Mouse (Mus musculus): Measurements from ENCODE around the gene Dolk. TPM values are rescaled to one million over a fixed set of nuclear protein-coding genes. Genes with fewer than 3 reads are reported as not detected.

The Dolk gene
- polyA plus RNA-seq (2011; ENCODE audit: insufficient read length, low read depth, missing spikeins): 20.0 and 20.7 TPM in 2 replicates

DNA sequence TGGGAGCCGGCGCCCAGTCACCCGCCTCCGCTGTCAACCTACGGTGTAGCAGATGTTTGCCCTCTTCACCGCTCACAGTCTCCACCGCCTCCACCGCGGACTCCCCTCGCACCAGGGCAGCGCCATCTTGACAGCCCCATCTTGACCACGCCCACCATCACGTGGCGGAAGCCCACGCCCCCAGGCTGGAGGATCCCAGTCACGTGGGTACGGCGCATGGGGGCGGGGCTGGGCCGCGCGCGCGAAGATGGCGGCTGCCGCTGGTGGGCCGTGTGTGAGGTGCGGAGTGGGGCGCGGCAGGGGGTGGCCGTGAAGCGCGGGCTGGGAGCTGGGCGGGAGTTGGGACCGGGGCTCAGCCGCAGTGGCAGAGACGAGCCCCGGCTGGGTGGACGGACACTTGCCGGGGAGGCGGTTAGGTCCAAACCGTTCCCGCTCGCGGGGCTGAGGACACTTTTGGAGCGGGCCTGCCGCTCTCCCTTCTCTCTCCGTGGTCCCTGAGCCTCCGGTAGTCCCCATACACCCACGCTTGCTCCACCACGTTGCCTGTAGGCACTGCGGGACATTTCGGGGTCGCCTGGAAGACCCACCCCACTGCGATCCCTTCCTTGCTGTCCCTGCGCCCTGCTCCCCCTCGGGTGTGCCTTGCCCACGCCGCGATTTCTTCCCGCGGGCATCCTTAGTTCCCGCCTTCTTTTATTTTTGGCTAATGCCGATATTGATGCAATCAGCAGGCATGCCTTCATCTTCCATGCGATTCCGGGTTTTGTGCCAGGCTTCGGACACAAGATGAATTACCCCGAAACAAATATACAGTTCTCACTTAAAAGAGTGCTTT is at the start of gene Dolk, which contains the start of gene Nup188:
Gene Dolk (minus strand): TSS at position 143 of the 835 bp plus-strand sequence.
Gene Nup188 (plus strand): TSS at position 206 of the 835 bp plus-strand sequence.
- H3K4me1 ChIP-seq (ENCODE audit: control insufficient read depth, insufficient read depth, low read length): no peaks in the 10 kb centered on the region
- peak; percentile 92; the same call in 1 of the 2 replicates for TF ChIP-seq POLR2A (IDR thresholded peaks at IDR 0.05; ENCODE audit: low read depth, low read length)
- no peak for TF ChIP-seq CTCF (IDR thresholded peaks at IDR 0.05; ENCODE audit: borderline replicate concordance, insufficient read depth, low read length)
- 0 out of 2 replicates have a peak within 1 kb of the TSS, but pooled peaks have one; percentile 29 for H3K27ac ChIP-seq (ENCODE audit: insufficient read depth, low read length)
- H3K4me3 ChIP-seq (ENCODE audit: insufficient read depth, low read length): peak within 1 kb of the TSS; percentile 96

GRCm38 (mm10) chr2:30335324-30335723 is 49.2 kb upstream of the Dolk start:
- Histone ChIP-seq H3K27ac (ENCODE audit: insufficient read depth, low read length) (no peak overlapping the region), H3K4me3 (ENCODE audit: insufficient read depth, low read length) (no peak overlapping the region), H3K4me1 (ENCODE audit: control insufficient read depth, insufficient read depth, low read length) (no peaks in the 10 kb centered on the region)
- TF ChIP-seq CTCF (IDR thresholded peaks at IDR 0.05; ENCODE audit: borderline replicate concordance, insufficient read depth, low read length) (no peak), POLR2A (IDR thresholded peaks at IDR 0.05; ENCODE audit: low read depth, low read length) (no peak)

DNA sequence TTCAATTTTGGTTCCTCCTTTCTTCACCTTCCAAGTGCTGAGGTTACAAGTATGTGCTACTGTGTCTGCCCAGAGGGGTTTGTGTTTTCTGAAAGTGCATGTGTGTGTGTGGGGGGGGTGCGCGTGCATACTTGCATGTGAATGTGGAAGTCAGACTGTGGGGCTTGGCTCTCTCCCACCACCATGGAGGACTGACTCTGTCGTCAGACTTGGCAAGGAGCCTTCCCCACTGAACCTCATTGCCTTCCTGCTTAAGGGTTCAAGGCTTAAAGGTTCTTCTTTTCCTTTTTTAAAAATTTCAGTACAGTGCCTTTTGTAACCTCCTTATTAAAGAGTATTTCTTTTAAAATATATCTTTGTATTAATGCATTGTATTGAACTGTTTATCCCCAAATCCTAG is 42.7 kb upstream of the Dolk start:
- H3K27ac ChIP-seq (ENCODE audit: insufficient read depth, low read length): no peak overlapping the region
- TF ChIP-seq POLR2A (IDR thresholded peaks at IDR 0.05; ENCODE audit: low read depth, low read length) (no peak), CTCF (IDR thresholded peaks at IDR 0.05; ENCODE audit: borderline replicate concordance, insufficient read depth, low read length) (no peak)
- H3K4me3 ChIP-seq (ENCODE audit: insufficient read depth, low read length): no peak overlapping the region
- no peaks in the 10 kb centered on the region for H3K4me1 ChIP-seq (ENCODE audit: control insufficient read depth, insufficient read depth, low read length)

DNA sequence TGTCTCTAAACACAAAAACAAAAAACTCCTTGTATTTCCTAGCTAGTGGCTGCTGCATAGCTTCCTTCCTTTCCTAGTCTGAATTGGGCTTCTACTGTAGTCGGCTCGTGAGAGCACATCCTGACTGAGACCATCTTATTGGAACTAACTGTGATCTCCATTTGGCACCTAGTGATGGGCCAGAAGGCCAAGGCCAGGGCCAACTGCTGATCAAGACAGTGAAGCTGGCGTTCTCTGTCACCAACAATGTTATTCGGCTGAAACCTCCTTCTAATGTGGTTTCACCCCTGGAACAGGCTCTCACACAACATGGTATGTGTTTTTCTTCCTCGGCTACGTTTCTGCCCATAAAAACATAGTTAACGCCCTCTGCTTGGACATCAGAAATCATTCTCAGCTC is 41.1 kb upstream of the Dolk start:
- Histone ChIP-seq H3K4me1 (ENCODE audit: control insufficient read depth, insufficient read depth, low read length) (peaks cover 4% of the 10 kb centered on the region; the same call in 1 of the 2 replicates), H3K27ac (ENCODE audit: insufficient read depth, low read length) (no peak overlapping the region)
- TF ChIP-seq POLR2A (IDR thresholded peaks at IDR 0.05; ENCODE audit: low read depth, low read length) (no peak), CTCF (IDR thresholded peaks at IDR 0.05; ENCODE audit: borderline replicate concordance, insufficient read depth, low read length) (no peak)

DNA sequence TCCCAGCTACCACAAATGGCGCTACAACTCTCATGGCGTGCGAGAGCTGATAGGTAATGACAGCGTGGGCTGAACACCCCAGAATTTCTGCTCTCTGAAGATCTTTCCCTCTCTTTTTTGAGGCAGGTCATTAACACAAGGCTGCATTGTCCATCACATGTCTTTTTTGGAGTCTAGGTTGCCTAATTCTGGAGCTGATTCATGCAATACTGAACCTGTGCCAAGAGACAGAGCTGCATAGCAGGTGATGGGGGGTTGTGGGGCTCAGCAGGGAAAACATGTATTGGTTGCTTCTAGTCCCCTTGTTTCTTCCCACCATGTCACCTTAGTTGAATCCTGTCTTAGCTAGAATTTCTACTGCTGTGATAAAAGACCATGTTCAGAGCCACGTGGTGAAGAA is 39.2 kb upstream of the Dolk start:
- no peak overlapping the region for H3K4me3 ChIP-seq (ENCODE audit: insufficient read depth, low read length)
- peaks cover 4% of the 10 kb centered on the region; the same call in 1 of the 2 replicates for H3K4me1 ChIP-seq (ENCODE audit: control insufficient read depth, insufficient read depth, low read length)
- TF ChIP-seq CTCF (IDR thresholded peaks at IDR 0.05; ENCODE audit: borderline replicate concordance, insufficient read depth, low read length): no peak
- TF ChIP-seq POLR2A (IDR thresholded peaks at IDR 0.05; ENCODE audit: low read depth, low read length): no peak
- no peak overlapping the region for H3K27ac ChIP-seq (ENCODE audit: insufficient read depth, low read length)

More for the DNA sequence above, 41.1 kb upstream of the Dolk start:
- no peak overlapping the region for H3K4me3 ChIP-seq (ENCODE audit: insufficient read depth, low read length)

DNA sequence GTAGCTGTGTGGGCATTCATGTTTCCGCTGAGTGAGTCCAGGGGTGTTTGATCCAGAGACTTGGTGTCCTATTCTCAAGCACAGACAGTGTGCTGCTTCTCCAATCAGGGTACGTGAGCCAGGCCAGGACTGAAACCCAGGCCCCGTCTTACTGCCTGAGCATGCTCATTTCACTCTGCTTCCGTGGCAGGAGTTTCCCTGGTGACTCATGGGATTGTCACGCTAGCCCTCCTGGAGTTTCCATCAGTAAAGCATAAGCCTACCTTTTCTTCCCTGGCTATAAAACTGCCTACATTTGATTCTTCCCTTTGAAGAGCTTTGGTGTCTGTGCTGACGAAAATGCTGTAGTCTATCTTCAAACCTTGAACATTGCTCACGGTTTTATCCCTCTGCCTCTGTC is 37.0 kb upstream of the Dolk start:
- Histone ChIP-seq H3K27ac (ENCODE audit: insufficient read depth, low read length) (peak overlapping the region; percentile 44; the same call in 1 of the 2 replicates), H3K4me1 (ENCODE audit: control insufficient read depth, insufficient read depth, low read length) (peaks cover 4% of the 10 kb centered on the region; the same call in 1 of the 2 replicates), H3K4me3 (ENCODE audit: insufficient read depth, low read length) (no peak overlapping the region)
- TF ChIP-seq POLR2A (IDR thresholded peaks at IDR 0.05; ENCODE audit: low read depth, low read length) (no peak; the same call in 1 of the 2 replicates), CTCF (IDR thresholded peaks at IDR 0.05; ENCODE audit: borderline replicate concordance, insufficient read depth, low read length) (no peak)

GRCm38 (mm10) chr2:30319260-30319659 is 33.1 kb upstream of the Dolk start:
- Histone ChIP-seq H3K4me1 (ENCODE audit: control insufficient read depth, insufficient read depth, low read length) (peaks cover 4% of the 10 kb centered on the region; the same call in 1 of the 2 replicates), H3K27ac (ENCODE audit: insufficient read depth, low read length) (no peak overlapping the region), H3K4me3 (ENCODE audit: insufficient read depth, low read length) (no peak overlapping the region)
- no peak for TF ChIP-seq POLR2A (IDR thresholded peaks at IDR 0.05; ENCODE audit: low read depth, low read length)
- no peak for TF ChIP-seq CTCF (IDR thresholded peaks at IDR 0.05; ENCODE audit: borderline replicate concordance, insufficient read depth, low read length)

GRCm38 (mm10) chr2:30316955-30317354 is 30.8 kb upstream of the Dolk start:
- TF ChIP-seq CTCF (IDR thresholded peaks at IDR 0.05; ENCODE audit: borderline replicate concordance, insufficient read depth, low read length): no peak
- no peak for TF ChIP-seq POLR2A (IDR thresholded peaks at IDR 0.05; ENCODE audit: low read depth, low read length)
- Histone ChIP-seq H3K4me1 (ENCODE audit: control insufficient read depth, insufficient read depth, low read length) (no peaks in the 10 kb centered on the region), H3K4me3 (ENCODE audit: insufficient read depth, low read length) (no peak overlapping the region), H3K27ac (ENCODE audit: insufficient read depth, low read length) (no peak overlapping the region)

GRCm38 (mm10) chr2:30316136-30316535 is 30.0 kb upstream of the Dolk start:
- Histone ChIP-seq H3K27ac (ENCODE audit: insufficient read depth, low read length) (no peak overlapping the region), H3K4me3 (ENCODE audit: insufficient read depth, low read length) (no peak overlapping the region), H3K4me1 (ENCODE audit: control insufficient read depth, insufficient read depth, low read length) (no peaks in the 10 kb centered on the region)
- TF ChIP-seq CTCF (IDR thresholded peaks at IDR 0.05; ENCODE audit: borderline replicate concordance, insufficient read depth, low read length) (no peak), POLR2A (IDR thresholded peaks at IDR 0.05; ENCODE audit: low read depth, low read length) (no peak)

- Histone ChIP-seq H3K4me1 (ENCODE audit: control insufficient read depth, insufficient read depth, low read length) (no peaks in the 10 kb centered on the region), H3K4me3 (ENCODE audit: insufficient read depth, low read length) (no peak overlapping the region), H3K27ac (ENCODE audit: insufficient read depth, low read length) (no peak overlapping the region)
- TF ChIP-seq CTCF (IDR thresholded peaks at IDR 0.05; ENCODE audit: borderline replicate concordance, insufficient read depth, low read length) (no peak), POLR2A (IDR thresholded peaks at IDR 0.05; ENCODE audit: low read depth, low read length) (no peak)
Measured at GRCm38 (mm10) chr2:30311481-30311880, 25.3 kb upstream of the Dolk start.
